Mouse (Mus musculus): ENCODE measurements at regions not wholly inside any gene's neighbourhood (a gene's known extent, or its start where the extent isn't known, plus 50 kb on each side); places are given as distances from the start of the nearest gene placed in this dataset.

DNA sequence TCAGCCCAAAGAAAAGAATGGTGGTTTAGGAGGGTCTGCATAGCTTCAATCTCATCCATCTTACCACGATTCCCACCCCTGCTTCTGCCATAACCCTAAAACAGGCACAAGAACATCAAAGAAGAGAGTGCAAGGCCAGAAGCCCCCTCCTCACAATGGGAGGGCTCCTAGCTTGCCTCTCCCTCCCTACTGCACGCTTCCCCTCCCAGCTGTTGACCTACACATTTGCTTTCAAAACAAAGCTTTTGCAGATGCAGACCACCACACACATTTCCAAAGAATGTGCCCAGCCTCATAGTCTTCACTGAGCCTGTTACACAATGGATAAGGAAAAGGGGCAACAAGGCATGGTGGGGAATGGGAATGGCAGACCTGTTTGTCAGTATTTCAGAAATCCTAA lies 67.9 kb upstream of the Ndn start:
- Histone ChIP-seq H3K4me3 (ENCODE audit: low read depth, low read length) (no peak overlapping the region), H3K9me3 (ENCODE audit: low read length) (no peaks in the 10 kb centered on the region; the same call in 1 of the 2 replicates), H3K27me3 (ENCODE audit: insufficient read depth, low read length) (no peaks in the 10 kb centered on the region), H3K36me3 (replicated peaks; ENCODE audit: insufficient read depth, low read length) (no peaks in the 10 kb centered on the region), H3K27ac (ENCODE audit: low read depth) (no peak overlapping the region), H3K4me2 (ENCODE audit: low read depth, low read length) (no peak overlapping the region), H3K4me1 (ENCODE audit: insufficient read depth) (no peaks in the 10 kb centered on the region), H3K9ac (replicated peaks) (no peak overlapping the region)
- DNase-seq (no peak), ATAC-seq (no peak)
- TF ChIP-seq CTCF (IDR thresholded peaks at IDR 0.05; ENCODE audit: low read depth) (no peak), EP300 (IDR thresholded peaks at IDR 0.05; ENCODE audit: low read depth) (no peak)
- 42% methylated on average over 2 of the region's 2 CpGs for WGBS (ENCODE audit: insufficient replicate concordance)

DNA sequence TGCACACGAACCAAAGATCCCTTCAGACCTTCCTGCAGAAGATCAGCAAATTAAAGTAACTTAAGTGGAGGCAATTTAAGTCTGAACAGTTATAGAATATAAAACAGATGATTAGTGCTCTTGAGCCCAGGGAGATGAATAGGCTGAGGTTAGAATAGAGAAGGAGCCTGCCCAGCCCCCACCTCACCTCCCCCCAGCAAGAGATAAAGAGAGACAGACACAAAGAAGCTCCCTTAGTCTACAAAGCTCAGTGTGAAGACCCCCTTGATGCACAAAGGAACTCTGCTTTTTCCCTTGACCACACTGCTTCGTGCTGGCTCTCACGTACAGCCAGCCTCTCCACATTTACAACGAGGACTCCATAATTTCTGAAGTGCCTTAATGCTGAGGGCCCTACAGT lies 67.3 kb upstream of the Ndn start:
- H3K27ac ChIP-seq (ENCODE audit: low read depth): no peak overlapping the region
- WGBS (ENCODE audit: insufficient replicate concordance): 67% methylated on average over 4 of the region's 4 CpGs

More for the DNA sequence above, 67.3 kb upstream of the Ndn start:
- Histone ChIP-seq H3K9ac (replicated peaks) (no peak overlapping the region), H3K9me3 (ENCODE audit: low read length) (no peaks in the 10 kb centered on the region; the same call in 1 of the 2 replicates), H3K4me3 (ENCODE audit: low read depth, low read length) (no peak overlapping the region), H3K36me3 (replicated peaks; ENCODE audit: insufficient read depth, low read length) (no peaks in the 10 kb centered on the region), H3K4me2 (ENCODE audit: low read depth, low read length) (no peak overlapping the region), H3K27me3 (ENCODE audit: insufficient read depth, low read length) (no peaks in the 10 kb centered on the region), H3K4me1 (ENCODE audit: insufficient read depth) (no peaks in the 10 kb centered on the region)
- DNase-seq (no peak), ATAC-seq (no peak)
- TF ChIP-seq EP300 (IDR thresholded peaks at IDR 0.05; ENCODE audit: low read depth): no peak
- no peak for TF ChIP-seq CTCF (IDR thresholded peaks at IDR 0.05; ENCODE audit: low read depth)
